Mouse (Mus musculus) cerebellum, postnatal 4 days (tissue): ENCODE results near the gene Sfmbt2.

Source experiments
- DNase-seq, 2 experiments: peaks; one replicate each; pipeline ENCODE4 v3.0.0; 2022; ENCODE audit warnings: low spot score in 2 of 2, mixed read lengths in 1 of 2

Gene Sfmbt2

GRCm38 (mm10) chr2:10372321-10372723 is 2.0 kb downstream of the Sfmbt2 start:
- DNase-seq, result peak; percentile 42 to 68

- peak; percentile 32 to 40 for DNase-seq
These were observed 2.6 kb downstream of the Sfmbt2 start for GRCm38 (mm10) chr2:10372776-10373507.

- no peak for DNase-seq
These were observed 3.3 kb downstream of the Sfmbt2 start for GRCm38 (mm10) chr2:10373508-10374206.

- DNase-seq, result peak; percentile 39 to 71
These were observed 4.1 kb downstream of the Sfmbt2 start for GRCm38 (mm10) chr2:10374207-10375023.

GRCm38 (mm10) chr2:10375024-10375372 is 4.7 kb downstream of the Sfmbt2 start:
- peak in 1 of 2 experiments; percentile 28 for DNase-seq

GRCm38 (mm10) chr2:10389988-10390387 is 19.7 kb downstream of the Sfmbt2 start:
- DNase-seq, result no peak

GRCm38 (mm10) chr2:10390791-10391190 is 20.5 kb downstream of the Sfmbt2 start:
- DNase-seq, result no peak

- DNase-seq, result no peak
These were observed 24.8 kb downstream of the Sfmbt2 start for GRCm38 (mm10) chr2:10395143-10395542.

- DNase-seq, result no peak
These were observed 27.5 kb downstream of the Sfmbt2 start for GRCm38 (mm10) chr2:10397790-10398189.

GRCm38 (mm10) chr2:10406151-10406550 is 35.8 kb downstream of the Sfmbt2 start:
- DNase-seq, result no peak

- no peak for DNase-seq
These were observed 39.1 kb downstream of the Sfmbt2 start for GRCm38 (mm10) chr2:10409422-10409821.

GRCm38 (mm10) chr2:10410069-10410468 is 39.8 kb downstream of the Sfmbt2 start:
- no peak for DNase-seq

- no peak for DNase-seq
These were observed 50.7 kb downstream of the Sfmbt2 start for GRCm38 (mm10) chr2:10420944-10421420.

GRCm38 (mm10) chr2:10437290-10437689 is 67.0 kb downstream of the Sfmbt2 start:
- no peak for DNase-seq

GRCm38 (mm10) chr2:10441811-10442210 is 71.5 kb downstream of the Sfmbt2 start:
- no peak for DNase-seq

- no peak for DNase-seq
These were observed 83.3 kb downstream of the Sfmbt2 start for GRCm38 (mm10) chr2:10453577-10453976.

- DNase-seq, result no peak
These were observed 88.0 kb downstream of the Sfmbt2 start for GRCm38 (mm10) chr2:10458309-10458708.

GRCm38 (mm10) chr2:10516516-10516915 is 146.2 kb downstream of the Sfmbt2 start:
- no peak for DNase-seq

- DNase-seq, result no peak
These were observed 151.6 kb downstream of the Sfmbt2 start for GRCm38 (mm10) chr2:10521719-10522415.

GRCm38 (mm10) chr2:10525622-10526021 is 155.3 kb downstream of the Sfmbt2 start:
- no peak for DNase-seq

GRCm38 (mm10) chr2:10541762-10542161 is 171.5 kb downstream of the Sfmbt2 start:
- no peak for DNase-seq

GRCm38 (mm10) chr2:10542388-10542787 is 172.1 kb downstream of the Sfmbt2 start:
- DNase-seq, result no peak
